Mouse (Mus musculus) kidney, embryonic 15.5 days (tissue): ENCODE measurements around the gene Ptprj. TPM values are rescaled to one million over a fixed set of nuclear protein-coding genes. Genes with fewer than 3 reads are reported as not detected.

ENCODE experiments used
- ATAC-seq: fragments of 200-750 bp; cut with Nextera tagmentation; replicated peaks from 2 replicates; pipeline ENCODE4 v1.8.0; 2017; ENCODE audit warnings: moderate TSS enrichment; ENCODE audit not compliant: low FRiP score
- H3K27ac ChIP-seq: fragments of 300-500 bp; sonication (generic); 2 replicates; pipeline ENCODE4 v1.5.1; 2015; ENCODE audit warnings: mild to moderate bottlenecking, inconsistent platforms
- H3K27me3 ChIP-seq: fragments of 300-500 bp; sonication (generic); 2 replicates; pipeline ENCODE4 v1.6.1; 2015; ENCODE audit warnings: inconsistent platforms
- H3K36me3 ChIP-seq: fragments of 300-500 bp; sonication (generic); 2 replicates; pipeline ENCODE4 v1.6.1; 2015; ENCODE audit warnings: inconsistent platforms
- H3K4me1 ChIP-seq: fragments of 300-500 bp; sonication (generic); 2 replicates; pipeline ENCODE4 v1.6.1; 2015; ENCODE audit warnings: inconsistent platforms
- H3K4me2 ChIP-seq: fragments of 300-500 bp; sonication (generic); 2 replicates; pipeline ENCODE4 v1.6.1; 2015; ENCODE audit warnings: moderate library complexity, mild to moderate bottlenecking, inconsistent platforms
- H3K4me3 ChIP-seq: fragments of 300-500 bp; sonication (generic); replicated peaks from 2 replicates; pipeline ENCODE4 v1.5.1; 2015; ENCODE audit warnings: mild to moderate bottlenecking, inconsistent platforms
- H3K9ac ChIP-seq: fragments of 300-500 bp; sonication (generic); 2 replicates; pipeline ENCODE4 v1.6.1; 2015; ENCODE audit warnings: mild to moderate bottlenecking, inconsistent platforms
- H3K9me3 ChIP-seq: fragments of 300-500 bp; sonication (generic); replicated peaks from 2 replicates; pipeline ENCODE4 v1.6.1; 2016; ENCODE audit warnings: inconsistent platforms
- WGBS: fragments of 180-500 bp; shearing (Covaris S2); methylation state at CpG from one replicate; pipeline ENCODE4 v1.1.7; 2015; ENCODE audit warnings: mixed read lengths; 5-methylcytosine and 5-hydroxymethylcytosine counted together
- polyA plus RNA-seq: library from polyadenylated mRNA; unstranded; fragments of >200 nt; fragmentation: Nextera tagmentation; extraction: Ambion mirVana; gene quantifications from 2 replicates; pipeline ENCODE4 v1.2.1, GENCODE M21; 2015

Ptprj gene
- polyA plus RNA-seq: 6.5 and 7.1 TPM in 2 replicates

GRCm38 (mm10) chr2:90580236-90581005 is at the start of gene Ptprj:
Gene Ptprj, minus strand, starts transcription at chr2:90580647.
- H3K27ac ChIP-seq: peak within 1 kb of the TSS; percentile 95
- peak within 1 kb of the TSS; percentile 93 for H3K4me2 ChIP-seq
- WGBS: under 1% methylated on average over 92 of the region's 100 CpGs
- ATAC-seq: peak; percentile 91
- H3K27me3 ChIP-seq: no peaks in the 10 kb centered on the region
- peak within 1 kb of the TSS; percentile 86 for H3K4me3 ChIP-seq
- no peaks in the 10 kb centered on the region for H3K36me3 ChIP-seq
- H3K4me1 ChIP-seq: peaks cover 34% of the 10 kb centered on the region
- peak within 1 kb of the TSS; percentile 87 for H3K9ac ChIP-seq
- H3K9me3 ChIP-seq: no peaks in the 10 kb centered on the region

- H3K4me1 ChIP-seq: peaks cover 4% of the 10 kb centered on the region; the same call in 1 of the 2 replicates
- H3K36me3 ChIP-seq: no peaks in the 10 kb centered on the region
- no peaks in the 10 kb centered on the region for H3K9me3 ChIP-seq
- no peaks in the 10 kb centered on the region for H3K27me3 ChIP-seq
- H3K9ac ChIP-seq: no peak overlapping the region
- peak; percentile 68 for ATAC-seq
- no peak overlapping the region for H3K4me2 ChIP-seq
- H3K27ac ChIP-seq: no peak overlapping the region
- H3K4me3 ChIP-seq: no peak overlapping the region
- 13% methylated on average over 2 of the region's 2 CpGs for WGBS
Measured at GRCm38 (mm10) chr2:90629552-90629951, 49.1 kb upstream of the Ptprj start.

GRCm38 (mm10) chr2:90628261-90628660 is 47.8 kb upstream of the Ptprj start:
- 89% methylated on average over 5 of the region's 5 CpGs for WGBS

GRCm38 (mm10) chr2:90624920-90625319 is 44.5 kb upstream of the Ptprj start:
- Histone ChIP-seq H3K4me2 (no peak overlapping the region), H3K27me3 (no peaks in the 10 kb centered on the region), H3K27ac (no peak overlapping the region), H3K9me3 (no peaks in the 10 kb centered on the region), H3K4me3 (no peak overlapping the region), H3K36me3 (no peaks in the 10 kb centered on the region), H3K9ac (no peak overlapping the region), H3K4me1 (peaks cover 8% of the 10 kb centered on the region; the same call in 1 of the 2 replicates)
- WGBS: 12% methylated on average over 6 of the region's 6 CpGs
- peak; percentile 88 for ATAC-seq

More at GRCm38 (mm10) chr2:90628261-90628660, 47.8 kb upstream of the Ptprj start:
- Histone ChIP-seq H3K27me3 (no peaks in the 10 kb centered on the region), H3K36me3 (no peaks in the 10 kb centered on the region), H3K4me1 (peaks cover 9% of the 10 kb centered on the region; the same call in 1 of the 2 replicates), H3K4me2 (no peak overlapping the region), H3K9me3 (no peaks in the 10 kb centered on the region), H3K4me3 (no peak overlapping the region), H3K27ac (no peak overlapping the region), H3K9ac (no peak overlapping the region)
- no peak for ATAC-seq

- WGBS: 36% methylated on average over 4 of the region's 4 CpGs
Measured at GRCm38 (mm10) chr2:90624339-90624738, 43.9 kb upstream of the Ptprj start.

GRCm38 (mm10) chr2:90620815-90621214 is 40.4 kb upstream of the Ptprj start:
- H3K9ac ChIP-seq: no peak overlapping the region
- H3K9me3 ChIP-seq: no peaks in the 10 kb centered on the region
- H3K4me2 ChIP-seq: no peak overlapping the region
- H3K27ac ChIP-seq: no peak overlapping the region
- no peak for ATAC-seq
- H3K4me1 ChIP-seq: peaks cover 5% of the 10 kb centered on the region; the same call in 1 of the 2 replicates
- 81% methylated on average over 5 of the region's 5 CpGs for WGBS
- no peaks in the 10 kb centered on the region for H3K36me3 ChIP-seq
- no peaks in the 10 kb centered on the region for H3K27me3 ChIP-seq
- H3K4me3 ChIP-seq: no peak overlapping the region

More at GRCm38 (mm10) chr2:90624339-90624738, 43.9 kb upstream of the Ptprj start:
- Histone ChIP-seq H3K27me3 (no peaks in the 10 kb centered on the region), H3K4me2 (no peak overlapping the region), H3K27ac (peak overlapping the region; percentile 30; the same call in 1 of the 2 replicates), H3K4me1 (peaks cover 5% of the 10 kb centered on the region; the same call in 1 of the 2 replicates), H3K4me3 (no peak overlapping the region), H3K9me3 (no peaks in the 10 kb centered on the region), H3K9ac (no peak overlapping the region), H3K36me3 (no peaks in the 10 kb centered on the region)
- ATAC-seq: peak; percentile 52

- no peak for ATAC-seq
- no peaks in the 10 kb centered on the region for H3K9me3 ChIP-seq
- H3K9ac ChIP-seq: no peak overlapping the region
- H3K4me2 ChIP-seq: no peak overlapping the region
- peaks cover 5% of the 10 kb centered on the region; the same call in 1 of the 2 replicates for H3K4me1 ChIP-seq
- H3K27ac ChIP-seq: no peak overlapping the region
- no peaks in the 10 kb centered on the region for H3K36me3 ChIP-seq
- WGBS: 40% methylated on average over 2 of the region's 2 CpGs
- no peak overlapping the region for H3K4me3 ChIP-seq
- H3K27me3 ChIP-seq: no peaks in the 10 kb centered on the region
Measured at GRCm38 (mm10) chr2:90619648-90620047, 39.2 kb upstream of the Ptprj start.

- WGBS: 84% methylated on average over 14 of the region's 14 CpGs
- Histone ChIP-seq H3K9me3 (no peaks in the 10 kb centered on the region), H3K36me3 (no peaks in the 10 kb centered on the region), H3K27me3 (no peaks in the 10 kb centered on the region), H3K4me3 (no peak overlapping the region), H3K4me2 (no peak overlapping the region), H3K27ac (no peak overlapping the region), H3K9ac (no peak overlapping the region), H3K4me1 (no peaks in the 10 kb centered on the region)
- no peak for ATAC-seq
Measured at GRCm38 (mm10) chr2:90614651-90615171, 34.3 kb upstream of the Ptprj start.

GRCm38 (mm10) chr2:90613591-90613990 is 33.1 kb upstream of the Ptprj start:
- no peaks in the 10 kb centered on the region for H3K9me3 ChIP-seq
- WGBS: 65% methylated on average over 3 of the region's 3 CpGs
- no peaks in the 10 kb centered on the region for H3K4me1 ChIP-seq
- H3K9ac ChIP-seq: no peak overlapping the region
- H3K4me2 ChIP-seq: no peak overlapping the region
- no peaks in the 10 kb centered on the region for H3K36me3 ChIP-seq
- no peak overlapping the region for H3K4me3 ChIP-seq
- no peaks in the 10 kb centered on the region for H3K27me3 ChIP-seq
- ATAC-seq: no peak
- no peak overlapping the region for H3K27ac ChIP-seq

- no peaks in the 10 kb centered on the region for H3K36me3 ChIP-seq
- 91% methylated on average over 2 of the region's 2 CpGs for WGBS
- H3K4me2 ChIP-seq: no peak overlapping the region
- no peaks in the 10 kb centered on the region for H3K27me3 ChIP-seq
- H3K4me1 ChIP-seq: no peaks in the 10 kb centered on the region
- ATAC-seq: no peak
- no peak overlapping the region for H3K4me3 ChIP-seq
- H3K9me3 ChIP-seq: no peaks in the 10 kb centered on the region
- no peak overlapping the region for H3K9ac ChIP-seq
- no peak overlapping the region for H3K27ac ChIP-seq
Measured at GRCm38 (mm10) chr2:90613006-90613405, 32.6 kb upstream of the Ptprj start.

GRCm38 (mm10) chr2:90611959-90612571 is 31.6 kb upstream of the Ptprj start:
- Histone ChIP-seq H3K9me3 (no peaks in the 10 kb centered on the region), H3K27me3 (no peaks in the 10 kb centered on the region), H3K36me3 (no peaks in the 10 kb centered on the region), H3K27ac (no peak overlapping the region), H3K4me3 (no peak overlapping the region), H3K9ac (no peak overlapping the region), H3K4me1 (no peaks in the 10 kb centered on the region), H3K4me2 (no peak overlapping the region)
- ATAC-seq: no peak
- 81% methylated on average over 10 of the region's 10 CpGs for WGBS

- H3K4me1 ChIP-seq: no peaks in the 10 kb centered on the region
- H3K4me2 ChIP-seq: no peak overlapping the region
- H3K9me3 ChIP-seq: no peaks in the 10 kb centered on the region
- H3K9ac ChIP-seq: no peak overlapping the region
- no peak overlapping the region for H3K27ac ChIP-seq
- no peak overlapping the region for H3K4me3 ChIP-seq
- WGBS: 92% methylated on average over 3 of the region's 3 CpGs
- H3K36me3 ChIP-seq: no peaks in the 10 kb centered on the region
- ATAC-seq: no peak
- no peaks in the 10 kb centered on the region for H3K27me3 ChIP-seq
Measured at GRCm38 (mm10) chr2:90601056-90601455, 20.6 kb upstream of the Ptprj start.
